Mouse (Mus musculus) kidney, postnatal 0 days (tissue): ENCODE results near the gene Slc43a3. TPM values are rescaled to one million over a fixed set of nuclear protein-coding genes. Genes with fewer than 3 reads are reported as not detected.

Experiments used
- ATAC-seq: fragments of 200-750 bp; cut with Nextera tagmentation; replicated peaks from 2 replicates; pipeline ENCODE4 v1.8.0; 2017; ENCODE audit warnings: low read depth, moderate number of reproducible peaks, moderate TSS enrichment, moderate library complexity; ENCODE audit not compliant: low FRiP score
- DNase-seq: peaks from one replicate; pipeline ENCODE4 v3.0.0-alpha.2; 2016; ENCODE audit warnings: low spot score
- H3K27ac ChIP-seq: fragments of 300-500 bp; sonication (generic); 2 replicates; pipeline ENCODE4 v1.5.1; 2014; ENCODE audit warnings: mild to moderate bottlenecking
- H3K27me3 ChIP-seq: fragments of 300-500 bp; sonication (generic); 2 replicates; pipeline ENCODE4 v1.6.1; 2014; ENCODE audit warnings: low read length, mixed read lengths; ENCODE audit not compliant: insufficient read depth
- H3K36me3 ChIP-seq: fragments of 300-500 bp; sonication (generic); 2 replicates; pipeline ENCODE4 v1.6.1; 2014; ENCODE audit warnings: low read length, mixed read lengths; ENCODE audit not compliant: insufficient read depth
- H3K4me1 ChIP-seq: fragments of 300-500 bp; sonication (generic); replicated peaks from 2 replicates; pipeline ENCODE4 v1.6.1; 2014; ENCODE audit warnings: antibody characterized with exemption, low read length, mixed read lengths; ENCODE audit not compliant: insufficient read depth
- H3K4me2 ChIP-seq: fragments of 300-500 bp; sonication (generic); 2 replicates; pipeline ENCODE4 v1.6.1; 2014; ENCODE audit warnings: mild to moderate bottlenecking, low read length, moderate library complexity, mixed read lengths
- H3K4me3 ChIP-seq: fragments of 300-500 bp; sonication (generic); replicated peaks from 2 replicates; pipeline ENCODE4 v1.5.1; 2014; ENCODE audit warnings: low read depth, low read length
- H3K9ac ChIP-seq: fragments of 300-500 bp; sonication (generic); 2 replicates; pipeline ENCODE4 v1.6.1; 2014; ENCODE audit warnings: low read depth, low read length
- H3K9me3 ChIP-seq: fragments of 300-500 bp; sonication (generic); replicated peaks from 2 replicates; pipeline ENCODE4 v1.6.1; 2016; ENCODE audit warnings: low read length, inconsistent platforms, mixed read lengths
- CTCF ChIP-seq: IDR thresholded peaks from 2 replicates; pipeline ENCODE4 v1.5.1; 2016; ENCODE audit warnings: antibody characterized with exemption, low read depth, mild to moderate bottlenecking, moderate library complexity
- WGBS: fragments of 180-500 bp; shearing (Covaris S2); extraction: QIAGEN DNeasy Blood & Tissue Kit; methylation state at CpG from one replicate; pipeline ENCODE4 v1.1.7; 2014; 5-methylcytosine and 5-hydroxymethylcytosine counted together
- polyA plus RNA-seq: library from polyadenylated mRNA; unstranded; fragments of >200 nt; fragmentation: Nextera tagmentation; extraction: Ambion mirVana; gene quantifications from 2 replicates; pipeline ENCODE4 v1.2.1, GENCODE M21; 2015

Slc43a3 gene
- polyA plus RNA-seq, 1 experiment from 2014 or later: 36.7 TPM

DNA sequence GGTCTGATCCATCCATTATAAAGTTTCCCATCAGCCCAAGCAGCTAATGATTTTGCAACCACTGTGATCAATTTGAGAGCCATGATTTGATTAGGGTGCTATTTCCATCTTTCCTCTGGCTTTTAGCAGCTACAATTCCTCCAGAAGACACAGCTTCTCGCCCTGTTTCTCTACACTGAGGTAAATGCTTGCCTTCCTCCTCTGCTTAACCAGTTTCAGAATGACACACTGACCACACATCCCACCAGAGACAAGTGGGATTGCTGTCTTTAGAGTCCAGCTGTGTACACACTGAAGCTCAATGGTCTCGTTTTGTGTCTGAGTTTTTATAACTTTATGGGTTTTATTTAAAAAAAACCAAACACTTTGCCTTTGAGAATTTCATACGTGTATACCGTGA is 16.3 kb downstream of the Slc43a3 start:
- no peak overlapping the region for H3K4me3 ChIP-seq
- H3K36me3 ChIP-seq: peaks cover 31% of the 10 kb centered on the region; the same call in 1 of the 2 replicates
- H3K27me3 ChIP-seq: no peaks in the 10 kb centered on the region
- no peak for ATAC-seq
- 74% methylated on average over 4 of the region's 4 CpGs for WGBS
- no peaks in the 10 kb centered on the region for H3K4me1 ChIP-seq
- TF ChIP-seq CTCF: no peak
- no peak overlapping the region for H3K4me2 ChIP-seq
- DNase-seq: no peak
- H3K27ac ChIP-seq: no peak overlapping the region
- H3K9ac ChIP-seq: no peak overlapping the region
- no peaks in the 10 kb centered on the region for H3K9me3 ChIP-seq

DNA sequence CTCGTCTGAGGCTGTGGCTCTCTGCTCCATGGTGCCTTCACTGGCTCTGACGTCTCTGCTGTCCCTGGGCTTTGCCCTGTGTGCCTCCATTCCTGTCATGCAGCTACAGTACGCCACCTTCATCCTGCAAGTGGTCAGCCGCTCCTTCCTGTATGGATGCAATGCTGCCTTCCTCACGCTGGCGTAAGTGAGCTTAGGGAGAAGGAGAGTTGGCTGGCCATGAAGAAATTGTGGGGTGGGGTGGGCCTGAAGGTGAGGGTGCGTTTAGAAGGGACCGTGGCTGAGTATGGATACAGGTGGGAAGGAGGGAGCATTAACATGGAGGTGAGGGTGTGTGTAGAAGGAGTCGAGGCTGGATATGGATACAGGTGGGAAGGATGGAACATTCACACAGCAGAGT is 19.1 kb downstream of the Slc43a3 start:
- Histone ChIP-seq H3K4me2 (no peak overlapping the region), H3K9ac (no peak overlapping the region), H3K27me3 (no peaks in the 10 kb centered on the region), H3K9me3 (no peaks in the 10 kb centered on the region), H3K4me1 (no peaks in the 10 kb centered on the region), H3K36me3 (peaks cover 9% of the 10 kb centered on the region; the same call in 1 of the 2 replicates), H3K27ac (no peak overlapping the region), H3K4me3 (no peak overlapping the region)
- ATAC-seq: no peak
- no peak for DNase-seq
- WGBS: 92% methylated on average over 9 of the region's 9 CpGs
- TF ChIP-seq CTCF: no peak

- DNase-seq: peak; percentile 54
Measured at GRCm38 (mm10) chr2:84956274-84956673, 19.9 kb downstream of the Slc43a3 start.

GRCm38 (mm10) chr2:84958588-84959264 is 22.3 kb downstream of the Slc43a3 start:
- Histone ChIP-seq H3K27ac (no peak overlapping the region), H3K9me3 (no peaks in the 10 kb centered on the region), H3K27me3 (no peaks in the 10 kb centered on the region), H3K4me2 (no peak overlapping the region), H3K36me3 (peaks cover 9% of the 10 kb centered on the region; the same call in 1 of the 2 replicates), H3K9ac (no peak overlapping the region), H3K4me1 (no peaks in the 10 kb centered on the region), H3K4me3 (no peak overlapping the region)
- 88% methylated on average over 11 of the region's 11 CpGs for WGBS
- TF ChIP-seq CTCF: no peak
- ATAC-seq: no peak
- no peak for DNase-seq

More at GRCm38 (mm10) chr2:84956274-84956673, 19.9 kb downstream of the Slc43a3 start:
- peaks cover 9% of the 10 kb centered on the region; the same call in 1 of the 2 replicates for H3K36me3 ChIP-seq
- no peak overlapping the region for H3K4me3 ChIP-seq
- no peak overlapping the region for H3K9ac ChIP-seq
- H3K9me3 ChIP-seq: no peaks in the 10 kb centered on the region
- peak; percentile 82 for TF ChIP-seq CTCF
- no peaks in the 10 kb centered on the region for H3K27me3 ChIP-seq
- H3K27ac ChIP-seq: no peak overlapping the region
- 0 out of 2 replicates have a peak, but pooled peaks have one; percentile 36 for ATAC-seq
- no peaks in the 10 kb centered on the region for H3K4me1 ChIP-seq
- no peak overlapping the region for H3K4me2 ChIP-seq
- 60% methylated on average over 5 of the region's 5 CpGs for WGBS

DNA sequence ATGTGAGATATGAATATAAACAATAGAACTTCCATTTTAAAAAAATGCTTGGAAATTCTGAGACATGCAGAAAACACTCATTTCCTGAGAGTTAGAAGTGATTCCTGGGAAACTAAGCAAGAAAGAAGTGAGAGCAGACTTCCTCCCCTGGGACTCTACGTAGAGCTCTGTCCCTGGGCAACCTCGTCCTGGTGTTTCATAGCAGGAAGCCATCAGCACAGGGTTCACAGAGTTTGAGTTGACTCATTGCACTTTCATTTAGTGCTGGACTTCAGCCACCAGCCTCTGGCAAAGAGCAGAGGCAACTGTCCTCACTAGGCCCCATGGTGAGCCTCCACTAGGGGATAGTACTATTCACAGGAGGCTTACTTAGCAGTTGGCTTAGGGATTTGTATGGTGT is 24.9 kb downstream of the Slc43a3 start:
- H3K9ac ChIP-seq: no peak overlapping the region
- no peak overlapping the region for H3K4me3 ChIP-seq
- 54% methylated on average over 2 of the region's 2 CpGs for WGBS
- H3K36me3 ChIP-seq: peaks cover 5% of the 10 kb centered on the region; the same call in 1 of the 2 replicates
- H3K27ac ChIP-seq: no peak overlapping the region
- DNase-seq (peak; percentile 72), ATAC-seq (peak; percentile 65)
- TF ChIP-seq CTCF: peak; percentile 21; the same call in 1 of the 2 replicates
- H3K27me3 ChIP-seq: no peaks in the 10 kb centered on the region
- no peaks in the 10 kb centered on the region for H3K9me3 ChIP-seq
- no peak overlapping the region for H3K4me2 ChIP-seq
- H3K4me1 ChIP-seq: no peaks in the 10 kb centered on the region

DNA sequence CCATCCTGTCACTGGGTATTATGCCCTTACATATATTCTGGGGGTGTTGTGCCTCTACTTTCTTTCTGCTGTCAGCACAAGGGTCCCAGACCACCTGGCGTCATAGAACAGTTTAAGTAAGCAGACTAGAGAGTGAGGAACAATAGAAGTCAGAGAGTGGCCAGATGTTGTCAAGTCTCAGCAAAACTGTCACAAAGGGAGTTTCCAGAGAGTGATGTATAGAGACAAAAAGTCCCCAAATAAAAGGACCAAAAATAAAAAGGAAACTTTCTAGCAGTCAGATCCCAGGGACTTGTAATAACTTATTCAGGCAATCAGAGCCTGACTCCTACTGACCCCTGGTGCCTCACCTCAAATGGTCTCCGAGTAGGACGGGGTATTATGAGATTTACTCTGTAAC is 25.5 kb downstream of the Slc43a3 start:
- H3K4me1 ChIP-seq: no peaks in the 10 kb centered on the region
- no peak overlapping the region for H3K4me3 ChIP-seq
- H3K27me3 ChIP-seq: no peaks in the 10 kb centered on the region
- no peak for TF ChIP-seq CTCF
- WGBS: 69% methylated on average over 3 of the region's 3 CpGs
- no peak overlapping the region for H3K9ac ChIP-seq
- peaks cover 5% of the 10 kb centered on the region; the same call in 1 of the 2 replicates for H3K36me3 ChIP-seq
- no peak overlapping the region for H3K27ac ChIP-seq
- no peaks in the 10 kb centered on the region for H3K9me3 ChIP-seq
- DNase-seq: no peak
- ATAC-seq: no peak
- H3K4me2 ChIP-seq: no peak overlapping the region
